Mouse (Mus musculus) urinary bladder, adult 18-20 months (tissue): Measurements from ENCODE around the gene Mrpl23.
A peak's percentile ranks its signal among the peaks of the same experiment; 100 is the strongest.

ENCODE experiments used
- DNase-seq, 2 experiments: peaks; one replicate each; pipeline ENCODE4 v3.0.0; 2022; ENCODE audit warnings: low spot score in 2 of 2, mixed read lengths in 2 of 2

Gene Mrpl23

GRCm38 (mm10) chr7:142532671-142533058 is at the start of gene Mrpl23:
Mrpl23 (plus strand) TSS chr7:142532686.
- DNase-seq = peak in 1 of 2 experiments; percentile 10

GRCm38 (mm10) chr7:142483136-142483535 is 49.4 kb upstream of the Mrpl23 start:
- DNase-seq = peak in 1 of 2 experiments; percentile 50

- peak in 1 of 2 experiments; percentile 48 for DNase-seq
These were observed 47.7 kb upstream of the Mrpl23 start for GRCm38 (mm10) chr7:142484780-142485179.

GRCm38 (mm10) chr7:142486751-142487162 is 45.7 kb upstream of the Mrpl23 start:
- no peak for DNase-seq

GRCm38 (mm10) chr7:142487341-142487859 is 45.1 kb upstream of the Mrpl23 start:
- DNase-seq = no peak

- DNase-seq = no peak
These were observed 44.4 kb upstream of the Mrpl23 start for GRCm38 (mm10) chr7:142488053-142488452.

GRCm38 (mm10) chr7:142493535-142493934 is 39.0 kb upstream of the Mrpl23 start:
- no peak for DNase-seq

- no peak for DNase-seq
These were observed 36.3 kb upstream of the Mrpl23 start for GRCm38 (mm10) chr7:142496158-142496557.

GRCm38 (mm10) chr7:142496800-142497199 is 35.7 kb upstream of the Mrpl23 start:
- no peak for DNase-seq

GRCm38 (mm10) chr7:142497775-142498174 is 34.7 kb upstream of the Mrpl23 start:
- DNase-seq = peak in 1 of 2 experiments; percentile 45

GRCm38 (mm10) chr7:142498575-142498974 is 33.9 kb upstream of the Mrpl23 start, which contains the start of gene Tnnt3:
Tnnt3 (plus strand) TSS chr7:142498836.
- DNase-seq = no peak

- no peak for DNase-seq
These were observed 33.3 kb upstream of the Mrpl23 start for GRCm38 (mm10) chr7:142499010-142499721.

GRCm38 (mm10) chr7:142500032-142500431 is 32.5 kb upstream of the Mrpl23 start:
- DNase-seq = no peak

- DNase-seq = no peak
These were observed 29.3 kb upstream of the Mrpl23 start for GRCm38 (mm10) chr7:142503206-142503605.

- DNase-seq = no peak
These were observed 26.5 kb upstream of the Mrpl23 start for GRCm38 (mm10) chr7:142505942-142506341.

GRCm38 (mm10) chr7:142506501-142506900 is 26.0 kb upstream of the Mrpl23 start:
- DNase-seq = no peak

- no peak for DNase-seq
These were observed 25.0 kb upstream of the Mrpl23 start for GRCm38 (mm10) chr7:142507453-142507852.

GRCm38 (mm10) chr7:142509518-142509917 is 23.0 kb upstream of the Mrpl23 start:
- no peak for DNase-seq

GRCm38 (mm10) chr7:142510021-142510777 is 22.3 kb upstream of the Mrpl23 start:
- no peak for DNase-seq

GRCm38 (mm10) chr7:142514048-142514447 is 18.4 kb upstream of the Mrpl23 start:
- no peak for DNase-seq

- DNase-seq = no peak
These were observed 16.1 kb upstream of the Mrpl23 start for GRCm38 (mm10) chr7:142516221-142516978.

GRCm38 (mm10) chr7:142517531-142517930 is 15.0 kb upstream of the Mrpl23 start:
- DNase-seq = no peak
